Mouse (Mus musculus): Measurements from ENCODE around the gene Lrrfip1. TPM values are rescaled to one million over a fixed set of nuclear protein-coding genes. Genes with fewer than 3 reads are reported as not detected.
A peak's percentile ranks its signal among the peaks of the same experiment; 100 is the strongest.

Lrrfip1 gene
- 30.9 and 51.9 TPM in 2 replicates for polyA plus RNA-seq (2011; ENCODE audit: insufficient read depth, insufficient read length, low replicate concordance, missing spikeins)

GRCm38 (mm10) chr1:90998268-90998890, at the start of gene Lrrfip1:
Gene Lrrfip1, plus strand, starts transcription at chr1:90998737.
- no peak for TF ChIP-seq CTCF (IDR thresholded peaks at IDR 0.05; ENCODE audit: control insufficient read depth, insufficient read depth, low read length)
- no peak for TF ChIP-seq POLR2A (IDR thresholded peaks at IDR 0.05; ENCODE audit: borderline replicate concordance, control insufficient read depth, low read depth, low read length)
- 1% methylated on average over 59 of the region's 59 CpGs for WGBS
- Histone ChIP-seq H3K4me1 (ENCODE audit: control insufficient read depth, insufficient read depth, low read length) (no peaks in the 10 kb centered on the region; the same call in 1 of the 2 replicates), H3K4me3 (replicated peaks; ENCODE audit: control insufficient read depth, low read depth, low read length) (peak within 1 kb of the TSS; percentile 67), H3K27ac (ENCODE audit: control insufficient read depth, insufficient read depth, low read depth, low read length, poor library complexity) (peak within 1 kb of the TSS; percentile 22; the same call in 1 of the 2 replicates)

GRCm38 (mm10) chr1:90949309-90949708, 49.2 kb upstream of the Lrrfip1 start:
- Histone ChIP-seq H3K27ac (ENCODE audit: control insufficient read depth, insufficient read depth, low read depth, low read length, poor library complexity) (no peak overlapping the region), H3K4me3 (replicated peaks; ENCODE audit: control insufficient read depth, low read depth, low read length) (no peak overlapping the region), H3K4me1 (ENCODE audit: control insufficient read depth, insufficient read depth, low read length) (no peaks in the 10 kb centered on the region)
- WGBS: 10% methylated on average over 9 of the region's 9 CpGs
- TF ChIP-seq CTCF (IDR thresholded peaks at IDR 0.05; ENCODE audit: control insufficient read depth, insufficient read depth, low read length) (no peak), POLR2A (IDR thresholded peaks at IDR 0.05; ENCODE audit: borderline replicate concordance, control insufficient read depth, low read depth, low read length) (no peak)

- TF ChIP-seq POLR2A (IDR thresholded peaks at IDR 0.05; ENCODE audit: borderline replicate concordance, control insufficient read depth, low read depth, low read length): no peak
- no peak for TF ChIP-seq CTCF (IDR thresholded peaks at IDR 0.05; ENCODE audit: control insufficient read depth, insufficient read depth, low read length)
- no peak overlapping the region for H3K4me3 ChIP-seq (replicated peaks; ENCODE audit: control insufficient read depth, low read depth, low read length)
- WGBS: 65% methylated on average over 7 of the region's 7 CpGs
- no peak overlapping the region for H3K27ac ChIP-seq (ENCODE audit: control insufficient read depth, insufficient read depth, low read depth, low read length, poor library complexity)
- no peaks in the 10 kb centered on the region for H3K4me1 ChIP-seq (ENCODE audit: control insufficient read depth, insufficient read depth, low read length)
Measured at GRCm38 (mm10) chr1:90951670-90952069, 46.9 kb upstream of the Lrrfip1 start.

GRCm38 (mm10) chr1:90952808-90953207, 45.7 kb upstream of the Lrrfip1 start, which contains the start of gene Prlh:
Gene Prlh, plus strand, starts transcription at chr1:90953108.
- TF ChIP-seq POLR2A (IDR thresholded peaks at IDR 0.05; ENCODE audit: borderline replicate concordance, control insufficient read depth, low read depth, low read length): no peak
- no peak for TF ChIP-seq CTCF (IDR thresholded peaks at IDR 0.05; ENCODE audit: control insufficient read depth, insufficient read depth, low read length)
- Histone ChIP-seq H3K4me3 (replicated peaks; ENCODE audit: control insufficient read depth, low read depth, low read length) (no peak within 1 kb of the TSS), H3K4me1 (ENCODE audit: control insufficient read depth, insufficient read depth, low read length) (no peaks in the 10 kb centered on the region), H3K27ac (ENCODE audit: control insufficient read depth, insufficient read depth, low read depth, low read length, poor library complexity) (no peak within 1 kb of the TSS)
- WGBS: 88% methylated on average over 8 of the region's 8 CpGs

GRCm38 (mm10) chr1:90953688-90954087, 44.8 kb upstream of the Lrrfip1 start:
- 83% methylated on average over 11 of the region's 11 CpGs for WGBS
- no peak for TF ChIP-seq CTCF (IDR thresholded peaks at IDR 0.05; ENCODE audit: control insufficient read depth, insufficient read depth, low read length)
- no peak for TF ChIP-seq POLR2A (IDR thresholded peaks at IDR 0.05; ENCODE audit: borderline replicate concordance, control insufficient read depth, low read depth, low read length)
- no peaks in the 10 kb centered on the region for H3K4me1 ChIP-seq (ENCODE audit: control insufficient read depth, insufficient read depth, low read length)
- no peak overlapping the region for H3K4me3 ChIP-seq (replicated peaks; ENCODE audit: control insufficient read depth, low read depth, low read length)
- no peak overlapping the region for H3K27ac ChIP-seq (ENCODE audit: control insufficient read depth, insufficient read depth, low read depth, low read length, poor library complexity)

- Histone ChIP-seq H3K4me3 (replicated peaks; ENCODE audit: control insufficient read depth, low read depth, low read length) (no peak overlapping the region), H3K4me1 (ENCODE audit: control insufficient read depth, insufficient read depth, low read length) (no peaks in the 10 kb centered on the region), H3K27ac (ENCODE audit: control insufficient read depth, insufficient read depth, low read depth, low read length, poor library complexity) (no peak overlapping the region)
- 35% methylated on average over 7 of the region's 7 CpGs for WGBS
- TF ChIP-seq CTCF (IDR thresholded peaks at IDR 0.05; ENCODE audit: control insufficient read depth, insufficient read depth, low read length) (peak; percentile 56; the same call in 1 of the 2 replicates), POLR2A (IDR thresholded peaks at IDR 0.05; ENCODE audit: borderline replicate concordance, control insufficient read depth, low read depth, low read length) (no peak)
Measured at GRCm38 (mm10) chr1:90956245-90957096, 42.1 kb upstream of the Lrrfip1 start.

- Histone ChIP-seq H3K4me1 (ENCODE audit: control insufficient read depth, insufficient read depth, low read length) (no peaks in the 10 kb centered on the region), H3K27ac (ENCODE audit: control insufficient read depth, insufficient read depth, low read depth, low read length, poor library complexity) (no peak overlapping the region), H3K4me3 (replicated peaks; ENCODE audit: control insufficient read depth, low read depth, low read length) (no peak overlapping the region)
- 70% methylated on average over 4 of the region's 4 CpGs for WGBS
- no peak for TF ChIP-seq POLR2A (IDR thresholded peaks at IDR 0.05; ENCODE audit: borderline replicate concordance, control insufficient read depth, low read depth, low read length)
- TF ChIP-seq CTCF (IDR thresholded peaks at IDR 0.05; ENCODE audit: control insufficient read depth, insufficient read depth, low read length): no peak
Measured at GRCm38 (mm10) chr1:90962526-90962925, 36.0 kb upstream of the Lrrfip1 start.

- no peak for TF ChIP-seq CTCF (IDR thresholded peaks at IDR 0.05; ENCODE audit: control insufficient read depth, insufficient read depth, low read length)
- no peak for TF ChIP-seq POLR2A (IDR thresholded peaks at IDR 0.05; ENCODE audit: borderline replicate concordance, control insufficient read depth, low read depth, low read length)
- no peak overlapping the region for H3K27ac ChIP-seq (ENCODE audit: control insufficient read depth, insufficient read depth, low read depth, low read length, poor library complexity)
- no peaks in the 10 kb centered on the region for H3K4me1 ChIP-seq (ENCODE audit: control insufficient read depth, insufficient read depth, low read length)
- H3K4me3 ChIP-seq (replicated peaks; ENCODE audit: control insufficient read depth, low read depth, low read length): no peak overlapping the region
- WGBS: 75% methylated on average over 3 of the region's 3 CpGs
Measured at GRCm38 (mm10) chr1:90962994-90963393, 35.5 kb upstream of the Lrrfip1 start.

Measured in bone marrow, adult 2 months (tissue).